Mouse (Mus musculus): ENCODE results near the gene Scel. TPM values are rescaled to one million over a fixed set of nuclear protein-coding genes. Genes with fewer than 3 reads are reported as not detected.
A peak's percentile ranks its signal among the peaks of the same experiment; 100 is the strongest.
"Not testable (repeated sequence)": the region's sequence is repeated elsewhere in the genome, so short reads cannot be mapped to it uniquely, and the experiment has no call there.

Gene Scel
- total RNA-seq (2021) = under 1 TPM in 1 of 2 experiments, not detected in 1; 0.10 TPM
- long read RNA-seq, experiment 1, partial matches to known transcripts = 2 of 3 reads
- long read RNA-seq, experiment 1, other reads (novel, unspliced or antisense) = 0 of 3 reads
- long read RNA-seq, experiment 2 = 0 reads

GRCm38 (mm10) chr14:103512802-103513472 lies at the start of gene Scel:
Gene Scel (plus strand): TSS chr14:103513342.
- DNase-seq (ENCODE audit: low spot score in 2 of 2) = no peak

- no peak for DNase-seq (ENCODE audit: low spot score in 2 of 2)
Observed at GRCm38 (mm10) chr14:103468691-103469463, 44.3 kb upstream of the Scel start.

GRCm38 (mm10) chr14:103469464-103470015 lies 43.6 kb upstream of the Scel start:
- DNase-seq (ENCODE audit: low spot score in 2 of 2) = peak in 1 of 2 experiments; percentile 24

DNA sequence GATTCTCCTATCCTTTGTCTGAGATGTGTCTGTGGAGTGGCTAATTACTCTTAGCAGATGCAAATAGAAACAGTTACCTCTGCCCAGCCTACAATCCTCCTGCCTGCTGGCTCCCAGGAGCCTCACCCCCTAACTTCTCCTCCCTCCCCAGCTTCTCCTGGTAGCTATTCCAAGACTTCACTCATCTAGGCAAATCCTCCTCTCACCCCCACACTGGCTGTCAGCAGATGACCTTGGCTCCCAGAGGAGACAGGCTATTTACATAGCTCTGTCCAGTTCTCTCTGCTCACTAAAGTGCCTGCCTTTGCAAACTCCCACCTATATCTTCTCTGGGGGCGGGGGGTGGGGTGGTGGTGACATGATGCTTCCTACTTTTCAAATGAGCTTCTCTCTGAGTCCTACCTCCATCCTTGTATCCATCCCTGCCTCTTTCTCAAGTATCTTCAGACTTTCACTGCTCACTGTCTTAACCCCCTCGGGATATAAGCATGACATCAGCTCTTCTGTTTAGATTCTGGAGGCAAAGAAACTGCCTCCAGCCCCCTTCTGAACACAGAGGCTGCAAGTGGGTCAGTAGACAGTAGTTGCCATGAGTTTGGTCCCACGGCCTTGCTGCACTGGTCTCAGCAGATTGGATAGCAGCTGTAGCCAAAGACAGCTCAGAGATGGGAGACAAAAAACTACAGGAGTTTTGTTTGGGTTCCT lies 41.9 kb upstream of the Scel start:
- no peak for DNase-seq (ENCODE audit: low spot score in 2 of 2)

- DNase-seq (ENCODE audit: low spot score in 2 of 2) = no peak
Observed at GRCm38 (mm10) chr14:103471806-103472553, 41.2 kb upstream of the Scel start.

GRCm38 (mm10) chr14:103472554-103472905 lies 40.6 kb upstream of the Scel start:
- no peak for DNase-seq (ENCODE audit: low spot score in 2 of 2)

GRCm38 (mm10) chr14:103475312-103475711 lies 37.8 kb upstream of the Scel start:
- no peak for DNase-seq (ENCODE audit: low spot score in 2 of 2)

DNA sequence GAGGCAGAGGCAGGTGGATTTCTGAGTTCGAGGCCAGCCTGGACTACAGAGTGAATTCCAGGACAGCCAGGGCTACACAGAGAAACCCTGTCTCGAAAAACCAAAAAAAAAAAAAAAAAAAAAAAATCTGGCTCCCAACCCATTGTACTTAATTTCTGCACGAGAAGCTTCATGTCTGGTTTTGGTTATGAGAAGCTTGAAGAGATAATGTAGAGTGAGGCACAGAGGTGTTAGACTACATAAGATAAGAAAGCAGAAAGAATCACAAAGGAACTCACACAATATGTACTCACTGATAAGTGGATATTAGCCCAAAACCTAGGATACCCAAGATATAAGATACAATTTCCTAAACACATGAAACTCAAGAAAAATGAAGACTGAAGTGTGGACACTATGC lies 36.9 kb upstream of the Scel start:
- DNase-seq (ENCODE audit: low spot score in 2 of 2) = not testable (repeated sequence)

GRCm38 (mm10) chr14:103477281-103477680 lies 35.9 kb upstream of the Scel start:
- DNase-seq (ENCODE audit: low spot score in 2 of 2) = no peak

GRCm38 (mm10) chr14:103477959-103478358 lies 35.2 kb upstream of the Scel start:
- no peak for DNase-seq (ENCODE audit: low spot score in 2 of 2)

DNA sequence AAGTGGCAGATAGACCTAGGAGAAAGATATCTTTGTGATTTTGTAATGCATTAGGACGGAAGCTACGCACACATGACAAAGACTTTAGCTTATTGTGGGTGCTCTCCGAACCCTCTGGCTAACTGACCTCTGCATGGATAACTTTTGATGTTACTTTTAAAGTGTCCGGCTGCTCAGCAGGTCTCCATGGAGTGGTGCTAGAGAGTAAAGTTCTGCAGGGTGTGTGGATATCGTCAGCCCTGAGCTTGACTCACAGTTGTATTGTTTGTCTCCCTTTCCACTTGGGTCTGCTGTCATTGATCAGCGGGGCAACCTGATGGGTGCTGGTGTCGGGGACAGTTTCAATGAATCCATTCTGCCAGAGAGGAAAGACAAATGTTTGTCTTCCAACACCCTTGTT lies 33.7 kb upstream of the Scel start:
- DNase-seq (ENCODE audit: low spot score in 2 of 2) = no peak

DNA sequence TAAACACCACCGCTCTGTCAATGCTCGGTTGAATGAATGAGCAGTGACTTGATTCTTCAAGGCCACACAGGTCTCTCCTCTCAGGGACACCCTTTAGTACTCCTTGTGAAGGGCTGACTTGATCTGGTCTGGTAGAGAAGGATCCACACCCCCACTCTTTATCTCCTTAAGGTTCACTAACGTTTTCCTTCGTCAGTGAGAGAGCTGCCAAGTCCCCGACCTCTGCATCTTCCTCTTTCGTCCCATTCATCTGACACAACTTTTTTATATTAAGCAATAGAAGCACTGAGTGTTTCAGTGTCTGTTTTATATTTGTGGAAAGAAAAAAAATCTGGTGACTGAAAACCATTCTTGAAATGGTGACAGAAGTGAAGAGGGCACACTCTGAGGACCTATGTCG lies 31.6 kb upstream of the Scel start:
- no peak for DNase-seq (ENCODE audit: low spot score in 2 of 2)

GRCm38 (mm10) chr14:103485671-103486070 lies 27.5 kb upstream of the Scel start:
- DNase-seq (ENCODE audit: low spot score in 2 of 2) = no peak

DNA sequence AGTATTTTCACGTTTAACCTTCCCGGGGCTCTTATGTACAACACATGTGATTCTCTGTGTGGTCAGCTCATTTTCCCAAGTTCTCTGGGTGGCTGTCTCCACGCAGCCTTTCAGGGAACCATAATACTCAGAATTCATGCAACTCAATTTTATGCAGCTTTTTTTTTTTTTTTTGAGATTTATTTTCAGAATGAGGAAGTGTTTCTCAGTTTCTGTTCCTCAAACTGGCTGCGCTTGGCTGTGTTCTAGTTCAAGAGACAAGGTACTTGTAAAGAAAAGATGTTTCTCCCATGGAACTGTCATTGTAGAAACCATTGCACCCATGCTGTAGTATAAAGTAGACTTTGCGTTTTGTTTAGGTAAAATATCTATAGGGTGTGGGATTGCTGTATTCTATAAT lies 26.2 kb upstream of the Scel start:
- no peak for DNase-seq (ENCODE audit: low spot score in 2 of 2)

- no peak for DNase-seq (ENCODE audit: low spot score in 2 of 2)
Observed at GRCm38 (mm10) chr14:103488659-103489058, 24.5 kb upstream of the Scel start.

DNA sequence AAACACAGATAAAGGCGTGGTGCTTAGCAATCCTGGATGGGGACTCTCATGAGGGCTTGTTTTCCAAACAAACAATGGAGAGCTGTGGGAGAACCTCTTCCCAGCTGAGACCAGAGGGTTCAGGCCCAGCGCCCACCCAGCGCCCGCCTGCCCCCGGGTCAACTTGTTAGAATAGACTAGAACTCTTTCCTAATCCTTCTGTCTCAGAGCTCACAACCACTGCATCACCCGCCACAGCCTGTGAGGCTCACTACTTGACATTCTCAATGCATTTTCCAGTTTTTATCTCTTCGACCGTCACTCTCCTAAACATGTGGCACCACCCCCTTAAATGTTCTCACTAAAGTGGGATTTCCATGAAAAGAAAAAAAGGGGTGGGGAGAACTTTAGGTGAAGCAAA lies 14.9 kb upstream of the Scel start:
- DNase-seq (ENCODE audit: low spot score in 2 of 2) = no peak

DNA sequence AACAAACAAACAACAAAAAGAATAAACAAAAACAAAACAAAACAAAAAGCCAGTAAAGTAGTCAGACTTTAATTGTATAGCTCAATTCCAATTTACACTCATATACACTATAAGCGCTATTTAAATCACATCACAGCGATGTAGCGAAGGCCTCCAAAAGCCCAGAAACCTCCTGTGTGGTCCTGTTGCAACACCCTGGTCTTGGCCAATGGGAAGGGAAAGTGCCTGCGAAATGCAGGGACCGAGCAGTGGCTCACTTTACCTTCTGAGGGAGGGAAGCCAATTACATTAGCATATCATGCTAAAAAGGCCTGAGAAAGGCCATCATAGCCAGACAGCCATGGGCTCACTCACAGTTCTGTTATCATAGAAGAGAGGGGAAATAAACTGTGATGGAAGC lies 14.5 kb upstream of the Scel start:
- DNase-seq (ENCODE audit: low spot score in 2 of 2) = no peak

DNA sequence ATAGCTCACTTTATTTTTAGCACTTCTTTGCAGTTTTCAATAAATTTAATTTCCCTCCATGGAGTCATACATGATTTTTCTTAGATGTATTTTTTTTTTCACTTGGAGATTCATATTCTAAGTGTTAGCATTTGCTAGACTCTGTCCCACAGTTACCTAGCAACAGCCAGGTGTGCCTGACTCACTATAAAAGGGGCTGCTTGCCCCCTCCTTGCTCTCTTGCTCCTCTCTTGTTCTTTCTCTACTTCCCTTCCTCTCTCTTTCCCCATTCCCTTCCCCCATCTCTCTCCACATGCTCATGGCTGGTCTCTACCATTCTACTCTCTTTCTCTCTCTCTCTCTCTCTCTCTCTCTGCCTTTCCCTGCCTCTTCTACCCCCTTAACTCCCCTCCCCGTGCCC lies 14.1 kb upstream of the Scel start:
- no peak for DNase-seq (ENCODE audit: low spot score in 2 of 2)

- DNase-seq (ENCODE audit: low spot score in 2 of 2) = no peak
Observed at GRCm38 (mm10) chr14:103500309-103500708, 12.8 kb upstream of the Scel start.

GRCm38 (mm10) chr14:103500941-103501340 lies 12.2 kb upstream of the Scel start:
- DNase-seq (ENCODE audit: low spot score in 2 of 2) = no peak

- no peak for DNase-seq (ENCODE audit: low spot score in 2 of 2)
Observed at GRCm38 (mm10) chr14:103504514-103504913, 8.6 kb upstream of the Scel start.

All from gastrocnemius, postnatal 4 days (tissue).